Mouse (Mus musculus): ENCODE measurements around the gene Tfdp2.

Tfdp2 gene

GRCm38 (mm10) chr9:96228285-96228684 is 32.2 kb downstream of the Tfdp2 start:
- DNase-seq (ENCODE audit: low spot score): no peak

DNA sequence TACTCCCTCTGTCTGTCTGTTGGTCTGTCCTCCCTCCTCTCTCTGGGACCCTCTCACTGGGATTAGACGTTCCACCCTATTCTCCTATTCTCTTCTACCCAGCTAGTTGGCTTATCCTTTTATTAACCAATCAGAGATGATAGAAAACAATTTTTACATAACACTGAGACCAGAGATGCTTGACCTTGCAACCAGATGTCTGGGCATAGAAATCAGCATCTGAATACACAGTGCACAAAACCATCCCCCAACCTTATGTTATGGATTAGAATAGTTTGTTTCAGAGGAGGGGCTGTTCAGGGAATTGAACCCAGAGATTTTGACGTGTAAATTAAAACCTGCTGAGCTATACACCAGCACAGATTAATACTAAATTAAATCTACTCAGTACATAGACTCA is 34.2 kb downstream of the Tfdp2 start:
- no peak for DNase-seq (ENCODE audit: low spot score)

DNA sequence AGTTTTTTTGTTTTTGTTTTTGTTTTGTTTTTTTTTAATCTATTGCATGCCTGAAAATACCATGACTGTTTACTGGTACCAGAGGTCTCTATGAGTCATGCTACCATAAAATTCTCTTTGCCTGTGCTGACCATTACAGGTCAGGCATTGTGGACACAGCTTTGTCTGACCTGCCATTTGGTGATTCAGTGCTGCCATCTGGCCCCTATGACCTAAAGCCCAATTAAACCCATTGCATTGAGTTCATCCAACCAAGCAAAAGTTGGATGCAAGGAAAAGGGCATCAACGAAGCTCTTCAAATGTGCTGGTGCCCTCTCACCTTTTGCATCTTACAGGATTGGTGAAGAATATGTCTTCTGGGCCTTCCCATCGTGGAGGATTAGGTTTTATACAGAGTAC is 39.4 kb downstream of the Tfdp2 start:
- no peak for DNase-seq (ENCODE audit: low spot score)

- DNase-seq (ENCODE audit: low spot score): no peak
These were observed 41.3 kb downstream of the Tfdp2 start for GRCm38 (mm10) chr9:96237391-96237790.

DNA sequence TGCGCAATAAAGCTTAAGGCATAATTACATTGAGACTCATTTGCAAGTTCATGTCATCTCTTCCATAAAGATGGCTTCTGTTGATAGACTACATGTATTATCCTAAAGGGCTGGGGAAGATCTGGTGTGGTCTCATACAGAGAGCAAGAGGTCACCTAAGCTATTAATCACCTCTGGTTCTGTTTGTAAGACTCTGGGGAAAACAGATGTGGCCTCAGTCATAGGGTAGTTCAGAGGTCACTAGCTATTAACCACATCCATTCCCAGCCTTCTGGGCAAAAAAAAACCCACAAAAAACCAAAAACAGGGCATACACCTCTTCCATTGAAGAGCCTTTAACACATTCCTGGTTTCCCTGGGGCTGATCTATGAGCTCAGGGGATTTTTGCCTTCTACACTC is 42.2 kb downstream of the Tfdp2 start:
- DNase-seq (ENCODE audit: low spot score): no peak

DNA sequence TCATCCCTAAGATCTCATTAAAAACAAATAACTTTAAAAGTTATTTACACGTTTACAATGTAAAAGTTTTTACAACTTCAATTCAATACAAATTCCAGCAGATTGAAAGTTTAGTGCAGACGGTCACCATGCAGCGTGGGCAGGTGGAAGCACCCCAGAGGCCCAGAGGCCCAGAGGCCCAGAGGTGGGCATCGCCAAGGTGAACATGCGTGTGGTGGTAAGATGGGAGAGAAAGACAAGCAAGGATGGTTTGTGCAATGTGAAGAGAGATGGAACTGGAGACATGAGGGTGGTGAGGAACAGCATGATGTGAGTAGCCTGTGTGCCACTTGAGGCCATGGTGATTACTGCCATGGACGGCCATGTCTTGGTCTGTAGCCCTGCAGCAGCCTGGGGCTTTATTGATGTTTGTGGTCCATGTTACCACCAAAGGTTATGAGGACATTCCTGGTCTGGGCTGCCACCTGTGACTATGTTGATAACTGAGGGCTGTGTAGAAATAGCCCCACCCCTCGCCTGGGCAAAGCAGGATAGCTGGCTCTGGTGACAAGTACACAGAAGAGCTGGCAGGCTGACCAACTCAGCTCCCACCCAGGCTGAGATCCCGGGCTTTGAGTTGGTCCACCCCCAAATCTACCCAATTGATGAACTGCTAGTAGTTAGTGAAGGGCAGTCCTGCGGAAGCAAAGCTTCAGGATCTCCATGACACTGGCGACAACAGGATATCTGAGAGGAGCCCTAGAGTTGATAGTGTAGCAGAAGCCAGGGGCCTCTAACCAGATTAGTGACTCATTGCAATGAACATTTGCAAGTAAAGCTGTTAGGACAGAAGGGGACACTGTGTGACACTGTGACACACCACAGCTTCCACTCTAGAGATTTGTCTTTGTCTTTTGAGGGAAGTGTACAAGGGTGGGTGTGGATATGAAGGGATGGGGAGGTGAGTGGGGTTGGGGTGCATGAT is 45.3 kb downstream of the Tfdp2 start:
- no peak for DNase-seq (ENCODE audit: low spot score)

GRCm38 (mm10) chr9:96243915-96244314 is 47.8 kb downstream of the Tfdp2 start:
- DNase-seq (ENCODE audit: low spot score): peak; percentile 46

GRCm38 (mm10) chr9:96254812-96255211 is 58.7 kb downstream of the Tfdp2 start:
- no peak for DNase-seq (ENCODE audit: low spot score)

- peak; percentile 42 for DNase-seq (ENCODE audit: low spot score)
These were observed 62.4 kb downstream of the Tfdp2 start for GRCm38 (mm10) chr9:96258478-96258877.

GRCm38 (mm10) chr9:96259017-96259512 is 63.0 kb downstream of the Tfdp2 start:
- DNase-seq (ENCODE audit: low spot score): peak; percentile 32

- DNase-seq (ENCODE audit: low spot score): no peak
These were observed 63.9 kb downstream of the Tfdp2 start for GRCm38 (mm10) chr9:96259753-96260520.

DNA sequence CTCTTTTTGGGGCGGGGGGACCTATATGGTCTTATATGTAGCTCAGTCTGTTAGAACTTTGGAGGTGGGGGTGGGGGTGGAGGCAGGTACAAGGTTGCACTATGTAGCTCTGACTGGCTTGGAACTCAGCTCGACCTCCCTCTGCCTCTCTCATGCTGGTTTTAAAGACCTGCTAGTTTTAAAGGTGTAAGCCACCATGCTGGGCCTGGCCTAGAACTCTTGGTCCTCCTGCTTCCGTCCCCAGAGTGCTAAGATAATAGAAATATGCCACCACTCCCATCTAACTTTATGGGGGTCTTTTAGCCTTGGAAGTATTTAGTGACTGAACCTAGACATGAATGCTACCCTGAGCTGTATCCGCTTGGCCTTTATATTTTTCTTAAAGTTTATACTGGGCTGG is 65.0 kb downstream of the Tfdp2 start:
- DNase-seq (ENCODE audit: low spot score): no peak

DNA sequence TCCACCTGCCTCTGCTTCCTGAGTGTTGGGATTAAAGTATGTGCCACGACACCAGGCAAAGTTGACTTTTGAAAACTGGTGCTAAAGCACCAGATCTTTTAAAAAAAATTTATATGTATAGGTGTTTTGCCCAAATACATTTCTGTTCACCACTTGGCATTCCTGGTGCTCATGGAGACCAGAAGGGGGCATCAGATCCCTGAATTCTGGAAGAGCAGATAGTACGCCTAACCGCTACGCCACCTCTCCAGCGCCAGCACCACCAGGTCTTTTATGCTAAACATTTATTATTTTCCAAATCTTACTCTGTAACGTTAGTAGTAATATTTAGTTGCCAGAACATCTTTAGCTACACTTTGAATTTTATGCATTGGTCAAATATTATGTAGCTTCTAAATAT is 65.9 kb downstream of the Tfdp2 start:
- no peak for DNase-seq (ENCODE audit: low spot score)

- no peak for DNase-seq (ENCODE audit: low spot score)
These were observed 70.9 kb downstream of the Tfdp2 start for GRCm38 (mm10) chr9:96266793-96267558.

GRCm38 (mm10) chr9:96267559-96267948 is 71.5 kb downstream of the Tfdp2 start:
- DNase-seq (ENCODE audit: low spot score): no peak

DNA sequence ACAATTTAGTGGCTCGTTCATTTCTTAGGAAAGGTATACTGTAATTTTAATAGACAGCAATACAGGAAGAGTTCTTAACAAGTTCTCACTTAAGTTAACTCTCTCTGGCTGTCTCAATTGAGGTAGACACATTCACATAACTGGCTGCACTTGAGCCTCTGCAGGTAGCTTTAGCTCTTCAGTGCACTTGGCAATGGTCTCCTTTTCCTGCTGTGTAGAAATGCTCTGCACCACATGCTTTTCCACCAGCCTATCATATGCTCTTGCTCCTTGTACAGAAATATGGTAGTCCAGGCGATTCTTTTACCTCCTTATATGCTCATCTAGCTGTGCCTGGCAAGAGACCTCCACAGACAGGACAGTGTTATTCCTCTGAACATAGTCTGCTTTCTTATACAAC is 73.7 kb downstream of the Tfdp2 start:
- no peak for DNase-seq (ENCODE audit: low spot score)

GRCm38 (mm10) chr9:96275543-96275942 is 79.5 kb downstream of the Tfdp2 start:
- DNase-seq (ENCODE audit: low spot score): no peak

GRCm38 (mm10) chr9:96281497-96281896 is 85.4 kb downstream of the Tfdp2 start:
- DNase-seq (ENCODE audit: low spot score): no peak

DNA sequence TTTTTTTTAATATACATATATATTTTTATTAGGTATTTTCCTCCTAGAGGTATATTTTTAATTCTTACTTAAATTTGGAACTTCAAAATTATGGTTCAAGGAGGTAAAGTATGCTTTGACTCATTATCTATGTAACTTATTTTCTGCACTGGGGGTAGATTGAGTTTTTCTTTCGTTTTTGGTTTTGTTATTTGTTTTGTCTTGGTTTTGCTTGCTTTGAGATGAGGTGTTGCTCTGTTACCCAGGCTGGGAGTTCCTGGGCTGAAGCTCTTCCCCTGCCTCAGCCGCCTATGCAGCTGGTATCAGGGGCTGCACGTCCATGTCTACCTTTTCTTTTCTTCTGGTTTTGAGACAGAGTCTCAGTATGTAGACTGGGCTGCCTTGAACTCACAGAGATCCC is 86.0 kb downstream of the Tfdp2 start:
- no peak for DNase-seq (ENCODE audit: low spot score)

GRCm38 (mm10) chr9:96284916-96285315 is 88.8 kb downstream of the Tfdp2 start:
- no peak for DNase-seq (ENCODE audit: low spot score)

GRCm38 (mm10) chr9:96292144-96292543 is 96.1 kb downstream of the Tfdp2 start:
- no peak for DNase-seq (ENCODE audit: low spot score)

GRCm38 (mm10) chr9:96299324-96300008 is 103.4 kb downstream of the Tfdp2 start:
- no peak for DNase-seq (ENCODE audit: low spot score)
